Mouse (Mus musculus): ENCODE results near the gene Cdh13.

GRCm38 (mm10) chr8:118582185-118582584, 298.7 kb downstream of the Cdh13 start:
- TF ChIP-seq TAL1 (IDR thresholded peaks at IDR 0.05; ENCODE audit: low read length) (no peak), GATA1 (IDR thresholded peaks at IDR 0.05; ENCODE audit: low read length) (no peak)

Measured in erythroblast, embryonic 14.5 days (primary cell).